Mouse (Mus musculus) brain, embryonic 14.5 days (tissue): ENCODE measurements around the gene Gm21969. TPM values are rescaled to one million over a fixed set of nuclear protein-coding genes. Genes with fewer than 3 reads are reported as not detected.
A peak's percentile ranks its signal among the peaks of the same experiment; 100 is the strongest.

Experiments
- DNase-seq: peaks from one replicate; pipeline ENCODE4 v3.0.0-alpha.2; 2011; ENCODE audit warnings: low read depth
- CTCF ChIP-seq: fragments of 200-500 bp; IDR thresholded peaks from 2 replicates; pipeline ENCODE4 v1.5.1; 2012; ENCODE audit warnings: inconsistent platforms, mild to moderate bottlenecking, moderate library complexity, borderline replicate concordance; ENCODE audit not compliant: insufficient read depth, insufficient read length; ENCODE audit errors: extremely low read depth
- POLR2A ChIP-seq: fragments of 200-500 bp; IDR thresholded peaks from 2 replicates; pipeline ENCODE4 v1.6.1; 2012; ENCODE audit warnings: mild to moderate bottlenecking, inconsistent platforms, borderline replicate concordance; ENCODE audit not compliant: poor library complexity, insufficient read depth, insufficient read length, severe bottlenecking; ENCODE audit errors: extremely low read depth
- polyA plus RNA-seq: library from polyadenylated mRNA; depleted of rRNA; stranded (reverse); fragments of >200 nt; gene quantifications from 2 replicates; pipeline ENCODE4 v1.2.3, GENCODE M21; 2012

Gene Gm21969
- polyA plus RNA-seq, 1 experiment = not detected

DNA sequence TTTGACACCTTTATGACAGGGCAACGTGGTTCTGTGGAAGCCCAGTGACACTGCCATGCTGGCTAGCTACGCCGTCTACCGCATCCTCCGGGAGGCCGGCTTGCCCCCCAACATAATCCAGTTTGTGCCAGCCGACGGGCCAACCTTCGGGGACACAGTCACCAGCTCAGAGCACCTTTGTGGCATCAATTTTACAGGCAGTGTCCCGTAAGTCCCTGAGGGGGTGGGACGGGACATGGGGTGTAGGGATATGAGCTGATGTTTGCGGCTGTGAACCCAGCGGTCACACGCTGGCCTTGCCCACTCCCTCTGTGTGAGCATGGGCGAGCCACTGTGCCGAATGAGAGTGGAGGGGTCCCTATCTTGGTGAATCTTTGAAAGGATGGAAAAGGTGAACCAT is 35.4 kb downstream of the Gm21969 start:
- no peak for DNase-seq
- TF ChIP-seq POLR2A = no peak
- no peak for TF ChIP-seq CTCF

DNA sequence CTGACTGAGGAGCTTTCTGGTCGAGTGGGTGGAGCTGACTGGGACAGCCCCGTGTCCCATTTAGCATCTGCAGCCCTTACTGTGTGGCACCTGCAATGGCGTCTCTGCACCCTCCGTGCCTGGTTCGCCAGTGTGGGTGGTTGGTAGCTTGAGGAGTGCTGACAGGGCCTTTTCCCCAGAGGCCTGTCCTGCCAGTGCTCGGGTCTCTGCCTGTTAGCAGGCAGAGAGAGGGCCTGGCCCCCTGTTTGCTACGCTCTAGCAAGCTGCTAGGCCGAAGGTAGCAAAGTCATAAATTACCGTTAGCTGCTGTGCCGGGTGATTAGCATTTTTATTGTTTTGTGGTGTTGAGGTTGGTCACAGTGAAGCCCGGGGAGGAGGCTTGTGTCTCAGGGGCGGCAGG is 36.8 kb downstream of the Gm21969 start:
- TF ChIP-seq CTCF (no peak), POLR2A (no peak)
- no peak for DNase-seq

DNA sequence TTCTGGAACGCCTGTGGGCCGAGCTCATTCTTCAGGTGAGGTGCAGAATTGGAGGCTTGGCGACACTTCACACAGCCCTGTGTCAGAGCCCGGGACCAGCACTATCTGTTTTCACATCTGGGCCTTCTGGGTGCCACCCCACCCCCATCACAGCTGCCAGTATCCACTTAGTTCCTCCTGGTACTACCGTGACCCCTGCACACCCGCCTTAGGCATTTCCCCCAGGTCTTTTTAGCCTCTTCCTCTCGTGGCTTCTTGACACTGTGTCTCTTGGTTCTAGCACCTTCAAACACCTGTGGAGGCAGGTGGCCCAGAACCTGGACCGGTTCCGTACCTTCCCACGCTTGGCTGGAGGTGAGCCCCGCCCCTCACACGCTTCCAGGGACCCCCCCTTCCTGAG is 37.3 kb downstream of the Gm21969 start:
- no peak for DNase-seq
- no peak for TF ChIP-seq CTCF
- no peak for TF ChIP-seq POLR2A

DNA sequence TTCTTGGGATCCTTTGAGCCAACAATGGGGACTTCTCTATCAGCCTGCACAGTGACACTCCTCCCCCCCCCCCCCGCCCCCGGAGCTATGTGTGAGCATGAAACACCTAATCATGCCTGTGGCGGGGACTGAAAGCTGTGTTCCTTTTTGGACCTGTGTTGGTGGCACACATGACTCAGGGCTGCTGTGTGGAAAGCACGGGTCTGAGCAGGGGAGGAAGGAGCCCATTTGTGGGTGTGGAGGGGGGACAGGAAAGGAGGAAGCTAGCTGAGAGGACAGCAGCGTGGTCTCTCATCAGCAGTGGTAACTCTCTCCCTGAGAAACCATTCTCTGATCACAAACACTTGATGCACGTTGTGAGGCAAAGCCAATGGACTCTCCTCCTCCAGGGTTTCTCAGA is 37.8 kb downstream of the Gm21969 start:
- TF ChIP-seq CTCF (no peak), POLR2A (no peak)
- no peak for DNase-seq

DNA sequence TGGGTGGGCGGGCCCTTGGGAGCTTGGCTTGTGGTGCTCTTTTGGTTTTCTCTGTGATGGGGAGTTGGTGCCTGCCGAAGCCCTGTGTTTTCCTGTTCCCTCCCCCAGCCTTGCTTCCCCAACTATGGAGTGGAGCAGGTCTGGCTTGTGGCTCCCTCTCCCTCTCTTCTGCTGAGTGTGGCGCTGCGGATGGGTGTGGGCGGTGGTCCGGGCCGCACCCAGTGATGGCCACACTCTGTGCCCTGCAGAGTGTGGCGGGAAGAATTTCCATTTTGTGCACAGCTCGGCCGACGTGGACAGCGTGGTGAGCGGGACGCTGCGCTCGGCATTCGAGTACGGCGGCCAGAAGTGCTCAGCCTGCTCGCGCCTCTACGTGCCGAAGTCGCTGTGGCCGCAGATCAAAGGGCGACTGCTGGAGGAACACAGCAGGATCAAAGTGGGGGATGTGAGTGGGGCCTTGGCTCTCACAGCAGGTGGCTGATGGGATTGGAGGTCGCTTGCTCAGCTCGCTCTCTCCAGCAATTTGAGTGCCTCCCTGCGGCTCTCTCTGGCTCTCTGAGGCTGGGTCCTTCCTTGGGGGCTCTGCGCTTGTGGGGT is 38.9 kb downstream of the Gm21969 start:
- no peak for TF ChIP-seq CTCF
- no peak for TF ChIP-seq POLR2A
- DNase-seq = peak; percentile 76

DNA sequence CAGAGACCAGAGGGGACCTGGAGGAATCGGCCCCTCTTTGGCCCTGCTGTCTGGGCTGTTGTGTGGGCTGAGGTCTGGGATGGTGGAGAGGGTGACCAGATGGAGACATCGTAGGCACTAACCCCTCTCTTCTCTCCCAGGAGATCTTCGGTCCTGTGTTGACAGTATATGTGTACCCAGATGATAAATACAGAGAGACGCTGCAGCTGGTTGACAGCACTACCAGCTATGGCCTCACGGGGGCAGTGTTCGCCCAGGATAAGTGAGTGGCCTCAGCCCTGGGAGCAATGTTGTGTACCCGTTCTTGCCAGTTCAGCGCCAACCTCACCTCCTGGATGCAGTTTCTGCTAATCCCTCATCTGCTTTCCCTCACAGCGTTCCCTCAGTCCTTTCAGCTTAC is 41.0 kb downstream of the Gm21969 start:
- no peak for TF ChIP-seq POLR2A
- TF ChIP-seq CTCF = peak; percentile 99
- DNase-seq = peak; percentile 87

DNA sequence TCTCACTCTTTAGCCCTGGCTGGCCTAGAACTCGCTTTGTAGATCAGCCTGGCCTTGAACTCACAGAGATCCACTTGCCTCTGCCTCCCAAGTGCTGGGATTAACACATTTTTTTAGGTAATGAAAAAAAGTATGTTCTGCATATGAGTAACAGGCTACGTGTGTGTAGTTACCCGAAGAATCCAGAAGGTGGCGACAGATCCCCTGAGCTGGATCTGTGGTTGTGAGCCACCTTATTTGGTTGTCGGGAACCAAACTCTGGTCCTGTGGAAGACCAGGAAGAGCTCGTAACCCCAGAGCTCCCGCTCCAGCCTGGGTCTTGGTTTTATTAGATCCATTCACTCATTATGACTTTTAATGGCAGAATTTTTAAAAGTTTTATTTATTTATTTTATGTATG is 43.9 kb downstream of the Gm21969 start:
- TF ChIP-seq POLR2A = no peak
- peak; percentile 53; the same call in 1 of the 2 replicates for TF ChIP-seq CTCF
- DNase-seq = no peak

DNA sequence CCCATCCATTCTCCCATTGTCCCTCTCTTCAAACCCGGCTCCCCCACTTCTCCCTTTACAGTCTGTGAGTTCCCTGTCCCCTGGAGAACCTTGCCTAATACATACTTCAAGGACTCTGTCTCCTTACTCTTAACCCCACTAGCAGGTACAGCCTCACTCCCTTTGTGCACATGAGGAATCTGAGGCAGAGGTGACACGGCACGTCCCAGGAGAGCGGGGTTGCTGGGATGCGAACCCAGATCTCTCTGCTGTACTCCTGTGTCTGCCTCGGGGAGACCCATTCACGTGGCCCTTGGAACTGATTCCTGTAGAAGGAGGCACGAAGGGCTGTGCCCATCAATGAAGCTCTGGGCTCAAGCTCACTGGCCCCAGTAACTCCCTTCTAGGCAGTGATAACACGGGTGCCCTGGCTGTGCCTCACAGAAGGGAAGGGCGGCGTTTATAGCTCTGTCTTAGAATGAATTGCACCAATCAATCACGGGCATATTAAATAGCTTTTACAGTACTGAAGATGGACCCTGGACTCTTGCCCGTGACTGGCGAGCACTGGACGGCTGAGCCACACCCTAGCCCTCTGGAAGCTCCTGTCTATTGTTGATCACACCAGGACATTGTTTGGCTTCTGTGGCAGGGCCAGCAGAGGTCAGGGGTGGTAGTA is 47.2 kb downstream of the Gm21969 start:
- no peak for TF ChIP-seq CTCF
- no peak for TF ChIP-seq POLR2A
- DNase-seq = no peak

DNA sequence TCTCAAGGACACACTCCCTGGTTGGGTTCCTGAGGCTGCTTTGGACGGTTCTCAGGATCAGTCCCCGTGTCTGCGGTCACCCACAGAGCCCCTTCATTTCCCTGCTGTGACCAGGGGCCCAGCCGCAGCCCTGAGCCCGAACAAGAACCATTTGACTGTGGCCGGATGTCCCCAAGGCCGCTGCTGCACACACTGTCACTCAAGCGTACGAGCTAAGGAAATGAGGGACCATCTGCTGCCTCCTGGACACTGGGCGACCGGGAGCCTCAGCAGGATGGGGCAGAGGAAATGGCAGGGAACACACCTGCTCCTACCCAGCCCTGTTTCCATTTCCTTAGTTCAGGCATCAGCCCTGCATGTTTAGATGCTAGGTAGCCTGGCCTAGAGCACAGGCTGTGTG is 47.9 kb downstream of the Gm21969 start:
- no peak for TF ChIP-seq CTCF
- no peak for TF ChIP-seq POLR2A

DNA sequence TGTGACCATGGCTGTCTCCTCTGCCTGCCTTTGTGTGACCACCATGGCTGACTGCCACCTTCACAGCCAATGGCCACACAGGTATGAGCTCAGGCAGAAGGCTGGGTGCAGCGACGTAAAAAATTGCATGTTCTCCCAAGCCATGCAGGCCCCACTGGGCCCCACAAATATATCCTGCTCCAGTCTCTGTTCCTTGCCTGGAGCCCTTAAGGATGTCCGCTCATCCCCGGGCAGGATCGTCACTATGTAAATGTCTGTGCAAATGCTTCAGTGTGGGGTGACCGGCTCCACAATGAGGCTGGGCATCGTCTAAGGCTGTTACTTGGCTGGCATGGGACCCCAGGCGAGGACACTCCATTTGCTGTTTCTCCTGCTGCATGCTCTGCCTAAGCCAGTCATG is 50.3 kb downstream of the Gm21969 start, which contains the start of gene Tas1r2:
TSS of gene Tas1r2 (plus strand) at position 301 of the 400 bp plus-strand sequence.
- TF ChIP-seq POLR2A (no peak), CTCF (no peak)
- DNase-seq = no peak

More for the DNA sequence above, 47.9 kb downstream of the Gm21969 start:
- DNase-seq = no peak

DNA sequence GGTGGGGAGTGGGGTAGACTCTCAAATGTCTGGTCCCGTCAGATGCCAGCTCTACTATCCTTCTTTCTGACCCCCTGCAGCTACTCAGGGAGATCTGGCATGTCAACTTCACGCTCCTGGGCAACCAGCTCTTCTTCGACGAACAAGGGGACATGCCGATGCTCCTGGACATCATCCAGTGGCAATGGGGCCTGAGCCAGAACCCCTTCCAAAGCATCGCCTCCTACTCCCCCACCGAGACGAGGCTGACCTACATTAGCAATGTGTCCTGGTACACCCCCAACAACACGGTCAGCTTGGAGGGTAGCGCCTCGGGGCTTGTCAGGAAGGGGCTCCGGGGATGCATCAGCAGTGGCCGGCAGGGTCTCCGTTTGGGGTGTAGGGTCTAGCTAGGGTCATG is 58.9 kb downstream of the Gm21969 start:
- peak; percentile 15 for DNase-seq
- TF ChIP-seq CTCF (no peak), POLR2A (no peak)

DNA sequence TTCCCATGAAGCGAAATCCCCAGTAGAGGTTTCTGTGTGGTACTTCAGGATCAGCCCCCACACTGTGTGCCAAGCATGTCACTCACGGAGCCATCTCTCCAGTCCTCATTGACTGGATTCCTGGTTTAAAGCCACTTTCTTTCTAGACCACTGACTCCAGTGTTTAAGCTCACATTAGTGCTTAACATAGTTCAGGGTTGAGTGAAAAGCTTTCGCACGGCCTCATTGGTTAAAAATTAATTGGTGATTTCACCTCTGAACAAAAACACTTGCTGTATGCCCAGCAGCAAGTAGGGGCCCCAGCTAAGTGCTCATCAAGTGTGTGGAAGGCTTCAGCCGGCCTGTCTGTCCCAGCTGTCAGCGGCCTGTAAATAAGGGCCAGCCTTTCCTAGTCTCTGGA is 64.6 kb downstream of the Gm21969 start:
- peak; percentile 79 for DNase-seq
- TF ChIP-seq CTCF = no peak
- no peak for TF ChIP-seq POLR2A

DNA sequence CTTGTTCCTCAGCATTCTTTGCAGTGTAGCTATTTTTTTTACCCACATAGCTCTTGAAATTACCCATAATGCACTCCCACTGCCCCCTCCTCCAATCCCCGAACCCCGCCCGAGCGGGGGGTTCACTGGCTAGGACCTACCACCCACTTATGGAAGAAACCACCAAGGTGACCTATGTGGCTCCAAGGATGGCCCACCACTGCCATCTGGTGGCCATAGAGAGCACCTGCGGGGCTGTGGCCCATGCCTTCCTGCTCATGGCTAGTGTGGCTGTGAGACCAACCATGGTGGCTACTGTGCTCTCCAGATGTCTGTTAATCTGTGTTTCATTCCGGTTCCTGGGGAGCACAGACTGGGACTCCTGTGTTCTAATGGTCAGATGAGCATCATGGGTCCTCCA is 66.9 kb downstream of the Gm21969 start:
- DNase-seq = peak; percentile 67
- no peak for TF ChIP-seq POLR2A
- TF ChIP-seq CTCF = peak; percentile 96

DNA sequence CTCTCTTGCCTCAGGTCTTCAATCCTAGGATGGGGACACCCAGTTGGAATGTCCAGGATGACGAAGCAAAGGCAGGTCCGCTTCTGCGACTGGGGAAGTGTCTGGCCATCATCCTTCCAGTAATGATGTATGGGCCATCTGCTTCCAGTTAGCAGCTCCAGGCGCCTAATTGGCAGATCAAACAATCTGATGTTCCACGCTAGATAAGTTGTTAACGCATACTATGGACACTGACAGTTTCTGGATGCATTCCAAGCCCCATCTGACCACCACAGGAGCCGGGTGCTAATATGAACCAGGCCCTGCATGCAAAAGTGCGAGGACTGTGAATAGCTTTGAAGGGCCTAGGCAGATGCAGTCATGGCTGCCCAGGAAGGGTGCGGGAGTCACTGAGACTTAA is 72.7 kb downstream of the Gm21969 start:
- DNase-seq = peak; percentile 81
- TF ChIP-seq CTCF = no peak
- TF ChIP-seq POLR2A = no peak
